Mouse (Mus musculus) erythroblast, embryonic 14.5 days (primary cell): ENCODE data around the gene Car15.

Experiments used
- GATA1 ChIP-seq: IDR thresholded peaks from 2 replicates; pipeline ENCODE4 v1.6.1; 2012; ENCODE audit warnings: low read length, inconsistent platforms, mixed read lengths
- TAL1 ChIP-seq: IDR thresholded peaks from 3 replicates; pipeline ENCODE4 v1.6.1; 2012; ENCODE audit warnings: low read length, inconsistent platforms, mixed read lengths

GRCm38 (mm10) chr16:17871248-17871647, 33.1 kb upstream of the Car15 start:
- no peak for TF ChIP-seq GATA1
- TF ChIP-seq TAL1, result no peak
